In the genomic region with DNA sequence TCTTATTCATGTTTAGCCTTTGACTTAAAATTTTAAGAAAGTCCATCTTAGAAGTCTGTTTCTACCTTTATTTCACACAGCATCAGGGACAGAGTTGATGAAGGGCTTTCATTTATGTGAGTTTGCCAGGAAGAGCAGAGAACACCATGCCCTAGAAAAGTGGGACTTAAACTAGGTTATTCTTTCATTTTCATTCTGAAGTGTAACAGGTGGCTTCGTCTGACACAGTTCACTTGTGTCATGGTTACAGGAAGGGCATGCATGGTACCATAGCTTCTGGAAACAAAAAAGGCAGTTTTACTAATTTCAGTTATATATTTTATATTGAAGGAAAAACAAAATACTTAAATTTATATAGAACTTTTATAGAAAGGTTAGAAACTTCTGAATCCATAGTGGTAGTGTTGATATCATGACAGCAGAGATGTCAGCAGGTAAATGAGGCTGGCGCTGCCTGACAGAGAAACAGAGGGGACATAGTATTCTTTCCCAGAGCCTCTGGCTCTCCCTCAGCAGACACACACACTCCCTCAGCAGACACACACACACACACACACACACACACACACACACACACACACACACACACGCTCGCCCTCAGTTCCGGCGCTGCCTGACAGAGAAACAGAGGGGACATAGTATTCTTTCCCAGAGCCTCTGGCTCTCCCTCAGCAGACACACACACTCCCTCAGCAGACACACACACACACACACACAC, we compare ENCODE assay signal across 8 mouse cellular contexts. TPM values are rescaled to one million over a fixed set of nuclear protein-coding genes. Genes with fewer than 3 reads are reported as not detected.
DNase-seq lines count a peak whose midpoint lies in the region; ATAC-seq and TF ChIP-seq lines count a peak whose summit lies in the region.
"Not testable (repeated sequence)": the region's sequence is repeated elsewhere in the genome, so short reads cannot be mapped to it uniquely, and the experiment has no call there.

No protein-coding gene starts in this region.

- H3K9me3 ChIP-seq in heart, postnatal 0 days (replicated peaks; ENCODE audit: control insufficient read depth, low read length); kidney, postnatal 0 days (replicated peaks; ENCODE audit: low read length); liver, postnatal 0 days (ENCODE audit: low read length); midbrain, postnatal 0 days (ENCODE audit: low read length); stomach, embryonic 16.5 days (replicated peaks; ENCODE audit: control insufficient read depth, low read length): not testable (repeated sequence)

- H3K27me3 ChIP-seq in heart, postnatal 0 days (ENCODE audit: control insufficient read depth, insufficient read depth, low read length); kidney, postnatal 0 days (ENCODE audit: insufficient read depth, low read length); liver, postnatal 0 days (ENCODE audit: insufficient read depth, low read length); midbrain, postnatal 0 days (ENCODE audit: insufficient read depth, low read length); stomach, embryonic 16.5 days (ENCODE audit: control insufficient read depth, insufficient read depth, low read length): not testable (repeated sequence)

- H3K4me3 ChIP-seq in heart, postnatal 0 days (ENCODE audit: low read depth, low read length); kidney, postnatal 0 days (replicated peaks; ENCODE audit: low read depth, low read length); liver, postnatal 0 days (ENCODE audit: low read depth, low read length); midbrain, postnatal 0 days (ENCODE audit: low read depth, low read length); stomach, embryonic 16.5 days (replicated peaks; ENCODE audit: low read length): not testable (repeated sequence)

- H3K27ac ChIP-seq in heart, postnatal 0 days (ENCODE audit: low read depth) = peak overlapping the region; percentile 34
- not testable (repeated sequence) for H3K27ac ChIP-seq in kidney, postnatal 0 days; midbrain, postnatal 0 days (ENCODE audit: low read depth, low read length); stomach, embryonic 16.5 days (ENCODE audit: low read length)
- peak overlapping the region; percentile 51; the same call in 1 of the 2 replicates for H3K27ac ChIP-seq in liver, postnatal 0 days (ENCODE audit: low read depth)

- peaks cover 50% of the 10 kb centered on the region for H3K36me3 ChIP-seq in heart, postnatal 0 days (replicated peaks; ENCODE audit: control insufficient read depth, insufficient read depth, low read length)
- peaks cover 31% of the 10 kb centered on the region; the same call in 1 of the 2 replicates for H3K36me3 ChIP-seq in kidney, postnatal 0 days (ENCODE audit: insufficient read depth, low read length)
- peaks cover 27% of the 10 kb centered on the region for H3K36me3 ChIP-seq in liver, postnatal 0 days (replicated peaks; ENCODE audit: insufficient read depth, low read length)
- peaks cover 30% of the 10 kb centered on the region for H3K36me3 ChIP-seq in midbrain, postnatal 0 days (ENCODE audit: insufficient read depth, low read length)
- not testable (repeated sequence) for H3K36me3 ChIP-seq in stomach, embryonic 16.5 days (ENCODE audit: control insufficient read depth, insufficient read depth, low read length)

- TF ChIP-seq EP300 in heart, postnatal 0 days (IDR thresholded peaks at IDR 0.05; ENCODE audit: low read depth); liver, postnatal 0 days (IDR thresholded peaks at IDR 0.05; ENCODE audit: low read depth): not testable (repeated sequence)

- ATAC-seq in activated CD4-positive, CD25-positive, alpha-beta regulatory T cell, adult 4 months = peak; percentile 40
- ATAC-seq in frontal cortex, adult (ENCODE audit: low TSS enrichment) = peak; percentile 25
- ATAC-seq in heart, postnatal 0 days (ENCODE audit: insufficient read depth, low read depth) = peak; percentile 53
- 0 out of 2 replicates have a peak, but pooled peaks have one; percentile 5 for ATAC-seq in kidney, postnatal 0 days (replicated peaks; ENCODE audit: low FRiP score, low read depth)
- ATAC-seq in liver, postnatal 0 days = 0 out of 2 replicates have a peak, but pooled peaks have one; percentile 6
- peak; percentile 62; the same call in 1 of the 2 replicates for ATAC-seq in midbrain, postnatal 0 days (ENCODE audit: low FRiP score)
- 0 out of 2 replicates have a peak, but pooled peaks have one; percentile 40 for ATAC-seq in stomach, embryonic 16.5 days (ENCODE audit: insufficient read depth, low FRiP score)

- 75% methylated on average over 6 of the region's 6 CpGs for whole genome bisulfite sequencing in heart, postnatal 0 days
- WGBS in kidney, postnatal 0 days = 74% methylated on average over 5 of the region's 6 CpGs
- WGBS in liver, postnatal 0 days (ENCODE audit: insufficient replicate concordance) = 49% methylated on average over 5 of the region's 6 CpGs
- WGBS in midbrain, postnatal 0 days = 67% methylated on average over 4 of the region's 6 CpGs
- 84% methylated on average over 4 of the region's 6 CpGs for WGBS in stomach, embryonic 16.5 days

- not testable (repeated sequence) for H3K9ac ChIP-seq in heart, postnatal 0 days (replicated peaks; ENCODE audit: low read depth, low read length); kidney, postnatal 0 days (ENCODE audit: low read depth, low read length); liver, postnatal 0 days (replicated peaks); midbrain, postnatal 0 days (replicated peaks; ENCODE audit: low read length, poor library complexity, severe bottlenecking); stomach, embryonic 16.5 days (ENCODE audit: low read length)

- not testable (repeated sequence) for H3K4me1 ChIP-seq in heart, postnatal 0 days (ENCODE audit: control insufficient read depth, insufficient read depth); kidney, postnatal 0 days (replicated peaks; ENCODE audit: insufficient read depth, low read length); liver, postnatal 0 days (ENCODE audit: insufficient read depth); midbrain, postnatal 0 days (ENCODE audit: insufficient read depth, low read length); stomach, embryonic 16.5 days (ENCODE audit: control insufficient read depth, insufficient read depth, low read length)

- DNase-seq in heart, postnatal 0 days (ENCODE audit: low spot score); kidney, postnatal 0 days (ENCODE audit: low spot score); liver, postnatal 0 days; midbrain, postnatal 0 days (ENCODE audit: low spot score): not testable (repeated sequence)
- peak; percentile 20 for DNase-seq in thymus, postnatal 4 days

- H3K4me2 ChIP-seq in heart, postnatal 0 days (ENCODE audit: low read depth, low read length); kidney, postnatal 0 days (ENCODE audit: low read length); liver, postnatal 0 days (ENCODE audit: low read depth, low read length); midbrain, postnatal 0 days (ENCODE audit: low read depth, low read length, poor library complexity, severe bottlenecking); stomach, embryonic 16.5 days (ENCODE audit: low read depth, low read length): not testable (repeated sequence)

- not testable (repeated sequence) for TF ChIP-seq CTCF in heart, postnatal 0 days (IDR thresholded peaks at IDR 0.05; ENCODE audit: low read depth); kidney, postnatal 0 days (IDR thresholded peaks at IDR 0.05; ENCODE audit: low read depth); liver, postnatal 0 days (IDR thresholded peaks at IDR 0.05; ENCODE audit: low read depth); midbrain, postnatal 0 days (IDR thresholded peaks at IDR 0.05)

RNA-seq across cellular contexts. Expression of a gene that starts 44.1 kb away (rescaled TPM):
- 10 to 100 TPM; 39.0 to 41.5 TPM for polyA plus RNA-seq in activated CD4-positive, CD25-positive, alpha-beta regulatory T cell, adult 4 months (2017; shearing (Covaris generic))
- total RNA-seq in heart, postnatal 0 days (2014; rRNA removed; ENCODE audit: low replicate concordance) = 15.6 and 19.7 TPM in 2 replicates
- 17.2 and 19.8 TPM in 2 replicates for polyA plus RNA-seq in heart, postnatal 0 days (2015; fragmentation: Nextera tagmentation; extraction: Ambion mirVana)
- polyA plus RNA-seq in kidney, postnatal 0 days (2015; fragmentation: Nextera tagmentation; extraction: Ambion mirVana) = 43.1 and 46.3 TPM in 2 replicates
- 53.6 and 55.3 TPM in 2 replicates for polyA plus RNA-seq in liver, postnatal 0 days (2015; fragmentation: Nextera tagmentation; extraction: Ambion mirVana)
- total RNA-seq in midbrain, postnatal 0 days (2014; rRNA removed) = 22.0 and 23.7 TPM in 2 replicates
- 19.2 and 19.9 TPM in 2 replicates for polyA plus RNA-seq in midbrain, postnatal 0 days (2015; fragmentation: Nextera tagmentation; extraction: Ambion mirVana)
- polyA plus RNA-seq in stomach, embryonic 16.5 days (2015; fragmentation: Nextera tagmentation; extraction: Ambion mirVana) = 60.1 and 70.5 TPM in 2 replicates

RNA-seq across cellular contexts. Expression of a gene that starts 56.6 kb away (rescaled TPM):
- polyA plus RNA-seq in activated CD4-positive, CD25-positive, alpha-beta regulatory T cell, adult 4 months (2017; shearing (Covaris generic)) = 1 to 10 TPM; 8.0 to 8.6 TPM
- 3.4 and 7.5 TPM in 2 replicates for total RNA-seq in heart, postnatal 0 days (2014; rRNA removed; ENCODE audit: low replicate concordance)
- polyA plus RNA-seq in heart, postnatal 0 days (2015; fragmentation: Nextera tagmentation; extraction: Ambion mirVana) = 1.2 and 1.3 TPM in 2 replicates
- 10.3 and 10.7 TPM in 2 replicates for polyA plus RNA-seq in kidney, postnatal 0 days (2015; fragmentation: Nextera tagmentation; extraction: Ambion mirVana)
- 0.42 and 0.75 TPM in 2 replicates for polyA plus RNA-seq in liver, postnatal 0 days (2015; fragmentation: Nextera tagmentation; extraction: Ambion mirVana)
- total RNA-seq in midbrain, postnatal 0 days (2014; rRNA removed) = 419 and 440 TPM in 2 replicates
- 116 and 123 TPM in 2 replicates for polyA plus RNA-seq in midbrain, postnatal 0 days (2015; fragmentation: Nextera tagmentation; extraction: Ambion mirVana)
- polyA plus RNA-seq in stomach, embryonic 16.5 days (2015; fragmentation: Nextera tagmentation; extraction: Ambion mirVana) = 9.5 and 10.1 TPM in 2 replicates

Comparison
In these comparisons a context has a peak if more than half of its experiments do, and no peak if none do; other contexts are left out.
1. ATAC-seq: peak in every context shown above with its lines; median percentile 62 in midbrain, postnatal 0 days; 53 in heart, postnatal 0 days; 40 in activated CD4-positive, CD25-positive, alpha-beta regulatory T cell, adult 4 months; 40 in stomach, embryonic 16.5 days; 25 in frontal cortex, adult; 6 in liver, postnatal 0 days; 5 in kidney, postnatal 0 days.